Mouse (Mus musculus) embryonic fibroblast, embryonic 13.5 days (primary cell): ENCODE measurements around the gene Ptpn23.

Source experiments
- CTCF ChIP-seq: IDR thresholded peaks from 2 replicates; pipeline ENCODE4 v1.5.1; 2011; ENCODE audit warnings: mild to moderate bottlenecking, control low read depth, low read length, moderate library complexity, borderline replicate concordance; ENCODE audit not compliant: insufficient read depth
- POLR2A ChIP-seq: IDR thresholded peaks from 2 replicates; pipeline ENCODE4 v1.6.1; 2011; ENCODE audit warnings: low read depth, mild to moderate bottlenecking, control low read depth, low read length, moderate library complexity

DNA sequence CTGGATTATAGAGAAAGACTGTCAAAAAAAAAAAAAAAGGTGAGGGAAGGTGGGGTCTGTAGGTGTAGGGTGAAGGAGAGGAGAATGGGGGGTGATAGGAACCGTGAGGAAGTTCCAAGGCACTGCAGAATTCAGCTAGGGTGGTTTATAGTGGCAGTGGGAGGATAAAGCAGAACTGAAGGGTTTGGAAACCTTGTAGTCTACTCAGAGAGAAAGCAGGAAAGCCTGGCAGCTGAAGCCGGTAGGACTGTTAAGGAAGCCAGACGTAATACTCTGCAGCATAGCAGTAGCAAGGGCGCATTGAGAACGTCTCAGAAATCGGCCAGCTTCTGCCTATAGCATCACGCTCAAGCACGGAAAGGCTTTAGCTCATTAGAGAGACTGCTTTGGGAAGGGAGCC is 66.0 kb downstream of the Ptpn23 start:
- TF ChIP-seq CTCF (no peak), POLR2A (no peak)
